Mouse (Mus musculus) layer of hippocampus, adult 8-10 months (tissue): ENCODE results near the gene Hmga1b. TPM values are rescaled to one million over a fixed set of nuclear protein-coding genes. Genes with fewer than 3 reads are reported as not detected.
"Not testable (repeated sequence)": the region's sequence is repeated elsewhere in the genome, so short reads cannot be mapped to it uniquely, and the experiment has no call there.

Source experiments
- DNase-seq, 2 experiments: peaks; one replicate each; pipeline ENCODE4 v3.0.0; 2022; ENCODE audit warnings: low spot score in 2 of 2
- total RNA-seq, 4 experiments: library from RNA; stranded (reverse); gene quantifications; 2 replicates each; pipeline ENCODE4 v1.2.4; 2022

The Hmga1b gene
- total RNA-seq, 4 experiments from 2014 or later: 16.7 to 32.0 (median 24.2) TPM

GRCm38 (mm10) chr11:120731858-120732680 lies 30.5 kb upstream of the Hmga1b start, which contains the start of gene Cbr2:
TSS of gene Cbr2 (minus strand) at chr11:120732114.
- no peak for DNase-seq

- DNase-seq: no peak
Measured at GRCm38 (mm10) chr11:120733521-120733920, 29.1 kb upstream of the Hmga1b start.

GRCm38 (mm10) chr11:120736424-120736823 lies 26.2 kb upstream of the Hmga1b start:
- no peak for DNase-seq

- DNase-seq: no peak
Measured at GRCm38 (mm10) chr11:120740981-120741380, 21.6 kb upstream of the Hmga1b start.

GRCm38 (mm10) chr11:120744121-120744701 lies 18.4 kb upstream of the Hmga1b start:
- DNase-seq: no peak

GRCm38 (mm10) chr11:120747974-120748373 lies 14.6 kb upstream of the Hmga1b start:
- no peak for DNase-seq

- DNase-seq: no peak
Measured at GRCm38 (mm10) chr11:120749430-120749829, 13.2 kb upstream of the Hmga1b start.

- DNase-seq: no peak
Measured at GRCm38 (mm10) chr11:120751606-120752005, 11.0 kb upstream of the Hmga1b start.

- no peak for DNase-seq
Measured at GRCm38 (mm10) chr11:120760236-120760635, 2.4 kb upstream of the Hmga1b start.

- DNase-seq: no peak
Measured at GRCm38 (mm10) chr11:120761811-120762671, 553 bp upstream of the Hmga1b start.

GRCm38 (mm10) chr11:120763121-120763999 lies 766 bp downstream of the Hmga1b start:
- DNase-seq: not testable (repeated sequence)

GRCm38 (mm10) chr11:120767023-120767422 lies 4.4 kb downstream of the Hmga1b start:
- DNase-seq: not testable (repeated sequence)

GRCm38 (mm10) chr11:120768206-120768605 lies 5.6 kb downstream of the Hmga1b start:
- DNase-seq: no peak

GRCm38 (mm10) chr11:120772749-120773148 lies 10.2 kb downstream of the Hmga1b start:
- no peak for DNase-seq

- DNase-seq: no peak
Measured at GRCm38 (mm10) chr11:120773463-120774190, 11.0 kb downstream of the Hmga1b start.

GRCm38 (mm10) chr11:120775774-120776469 lies 13.3 kb downstream of the Hmga1b start:
- DNase-seq: peak; percentile 86 to 96

GRCm38 (mm10) chr11:120777123-120777522 lies 14.5 kb downstream of the Hmga1b start:
- no peak for DNase-seq

- no peak for DNase-seq
Measured at GRCm38 (mm10) chr11:120779876-120780275, 17.3 kb downstream of the Hmga1b start.

- DNase-seq: not testable (repeated sequence)
Measured at GRCm38 (mm10) chr11:120781361-120781760, 18.8 kb downstream of the Hmga1b start.
